Mouse (Mus musculus) intestine, embryonic 14.5 days (tissue): ENCODE measurements around the gene Gm20662. TPM values are rescaled to one million over a fixed set of nuclear protein-coding genes. Genes with fewer than 3 reads are reported as not detected.

Source experiments
- ATAC-seq: fragments of 200-750 bp; cut with Nextera tagmentation; replicated peaks from 2 replicates; pipeline ENCODE4 v1.8.0; 2017; ENCODE audit warnings: low read depth, moderate number of reproducible peaks, moderate TSS enrichment, moderate library complexity; ENCODE audit not compliant: low FRiP score, low TSS enrichment
- DNase-seq: peaks from one replicate; pipeline ENCODE4 v3.0.0-alpha.2; 2018; ENCODE audit warnings: low spot score
- H3K27ac ChIP-seq: fragments of 300-500 bp; sonication (generic); 2 replicates; pipeline ENCODE4 v1.5.1; 2014; ENCODE audit warnings: low read depth, mild to moderate bottlenecking, control low read depth
- H3K27me3 ChIP-seq: fragments of 300-500 bp; sonication (generic); replicated peaks from 2 replicates; pipeline ENCODE4 v1.6.1; 2014; ENCODE audit warnings: low read length, control low read depth; ENCODE audit not compliant: control insufficient read depth, insufficient read depth
- H3K36me3 ChIP-seq: fragments of 300-500 bp; sonication (generic); 2 replicates; pipeline ENCODE4 v1.6.1; 2014; ENCODE audit warnings: low read length, control low read depth; ENCODE audit not compliant: control insufficient read depth, insufficient read depth
- H3K4me1 ChIP-seq: fragments of 300-500 bp; sonication (generic); replicated peaks from 2 replicates; pipeline ENCODE4 v1.6.1; 2014; ENCODE audit warnings: low read length, control low read depth, mixed read lengths; ENCODE audit not compliant: control insufficient read depth, insufficient read depth
- H3K4me2 ChIP-seq: fragments of 300-500 bp; sonication (generic); 2 replicates; pipeline ENCODE4 v1.6.1; 2014; ENCODE audit warnings: low read length
- H3K4me3 ChIP-seq: fragments of 300-500 bp; sonication (generic); 2 replicates; pipeline ENCODE4 v1.5.1; 2014; ENCODE audit warnings: low read depth, low read length, control low read depth, mixed read lengths
- H3K9ac ChIP-seq: fragments of 300-500 bp; sonication (generic); 2 replicates; pipeline ENCODE4 v1.6.1; 2014; ENCODE audit warnings: mild to moderate bottlenecking, low read length
- H3K9me3 ChIP-seq: fragments of 300-500 bp; sonication (generic); 2 replicates; pipeline ENCODE4 v1.6.1; 2016; ENCODE audit warnings: low read length, control low read depth; ENCODE audit not compliant: control insufficient read depth
- WGBS: fragments of 180-500 bp; shearing (Covaris S2); extraction: QIAGEN DNeasy Blood & Tissue Kit; methylation state at CpG from one replicate; pipeline ENCODE4 v1.1.7; 2014; 5-methylcytosine and 5-hydroxymethylcytosine counted together
- polyA plus RNA-seq: library from polyadenylated mRNA; unstranded; fragments of >200 nt; fragmentation: Nextera tagmentation; extraction: Ambion mirVana; gene quantifications from 2 replicates; pipeline ENCODE4 v1.2.1, GENCODE M21; 2014

The Gm20662 gene
- polyA plus RNA-seq, result 0.42 and 0.90 TPM in 2 replicates

- ATAC-seq (no peak), DNase-seq (no peak)
- no peak within 1 kb of the TSS for H3K9ac ChIP-seq
- 86% methylated on average over 5 of the region's 5 CpGs for whole genome bisulfite sequencing
- H3K27ac ChIP-seq, result no peak within 1 kb of the TSS
- no peaks in the 10 kb centered on the region for H3K4me1 ChIP-seq
- no peaks in the 10 kb centered on the region for H3K9me3 ChIP-seq
- no peak within 1 kb of the TSS for H3K4me2 ChIP-seq
- no peak within 1 kb of the TSS for H3K4me3 ChIP-seq
- H3K36me3 ChIP-seq, result no peaks in the 10 kb centered on the region
- H3K27me3 ChIP-seq, result no peaks in the 10 kb centered on the region
These were observed at the start of gene Gm20662 for GRCm38 (mm10) chr9:107996049-107996448. Gm20662 (plus strand) TSS chr9:107996349.

- Histone ChIP-seq H3K27me3 (no peaks in the 10 kb centered on the region), H3K4me1 (peaks cover 12% of the 10 kb centered on the region; the same call in 1 of the 2 replicates), H3K4me2 (no peak overlapping the region), H3K4me3 (no peak overlapping the region), H3K9ac (no peak overlapping the region), H3K9me3 (no peaks in the 10 kb centered on the region), H3K27ac (no peak overlapping the region), H3K36me3 (no peaks in the 10 kb centered on the region)
- DNase-seq, result no peak
- WGBS, result 88% methylated on average over 31 of the region's 31 CpGs
- ATAC-seq, result no peak
These were observed 48.6 kb upstream of the Gm20662 start for GRCm38 (mm10) chr9:107947241-107948194.

GRCm38 (mm10) chr9:107949184-107949921, 46.8 kb upstream of the Gm20662 start:
- Histone ChIP-seq H3K27me3 (no peaks in the 10 kb centered on the region), H3K9ac (no peak overlapping the region), H3K4me2 (no peak overlapping the region), H3K4me3 (no peak overlapping the region), H3K4me1 (peaks cover 12% of the 10 kb centered on the region; the same call in 1 of the 2 replicates), H3K36me3 (no peaks in the 10 kb centered on the region), H3K27ac (no peak overlapping the region), H3K9me3 (no peaks in the 10 kb centered on the region)
- ATAC-seq (no peak), DNase-seq (no peak)
- 81% methylated on average over 13 of the region's 13 CpGs for WGBS

GRCm38 (mm10) chr9:107949922-107950235, 46.3 kb upstream of the Gm20662 start, which contains the start of gene Traip:
Traip (plus strand) TSS chr9:107950136.
- no peaks in the 10 kb centered on the region for H3K9me3 ChIP-seq
- peak within 1 kb of the TSS; percentile 56 for H3K9ac ChIP-seq
- peaks cover 12% of the 10 kb centered on the region; the same call in 1 of the 2 replicates for H3K4me1 ChIP-seq
- ATAC-seq (no peak), DNase-seq (no peak)
- peak within 1 kb of the TSS; percentile 61 for H3K27ac ChIP-seq
- 92% methylated on average over 10 of the region's 10 CpGs for WGBS
- H3K4me3 ChIP-seq, result peak within 1 kb of the TSS; percentile 66
- no peaks in the 10 kb centered on the region for H3K36me3 ChIP-seq
- H3K27me3 ChIP-seq, result no peaks in the 10 kb centered on the region
- peak within 1 kb of the TSS; percentile 64 for H3K4me2 ChIP-seq

- Histone ChIP-seq H3K36me3 (no peaks in the 10 kb centered on the region), H3K27me3 (no peaks in the 10 kb centered on the region), H3K4me3 (peak overlapping the region; percentile 66), H3K27ac (peak overlapping the region; percentile 61), H3K9me3 (no peaks in the 10 kb centered on the region), H3K4me2 (peak overlapping the region; percentile 64), H3K4me1 (peaks cover 12% of the 10 kb centered on the region; the same call in 1 of the 2 replicates), H3K9ac (peak overlapping the region; percentile 56)
- 11% methylated on average over 45 of the region's 45 CpGs for WGBS
- DNase-seq (peak; percentile 89), ATAC-seq (peak; percentile 93)
These were observed 45.4 kb upstream of the Gm20662 start for GRCm38 (mm10) chr9:107950460-107951355.

- Histone ChIP-seq H3K27ac (no peak overlapping the region), H3K4me2 (no peak overlapping the region), H3K9ac (no peak overlapping the region), H3K27me3 (no peaks in the 10 kb centered on the region), H3K36me3 (peaks cover 41% of the 10 kb centered on the region), H3K9me3 (no peaks in the 10 kb centered on the region), H3K4me3 (no peak overlapping the region), H3K4me1 (peaks cover 10% of the 10 kb centered on the region; the same call in 1 of the 2 replicates)
- DNase-seq (no peak), ATAC-seq (no peak)
- WGBS, result 78% methylated on average over 6 of the region's 6 CpGs
These were observed 40.4 kb upstream of the Gm20662 start for GRCm38 (mm10) chr9:107955613-107956289.

- no peaks in the 10 kb centered on the region; the same call in 1 of the 2 replicates for H3K4me1 ChIP-seq
- H3K4me3 ChIP-seq, result no peak overlapping the region
- H3K4me2 ChIP-seq, result no peak overlapping the region
- no peaks in the 10 kb centered on the region for H3K27me3 ChIP-seq
- 65% methylated on average over 6 of the region's 6 CpGs for whole genome bisulfite sequencing
- H3K36me3 ChIP-seq, result peaks cover 51% of the 10 kb centered on the region
- H3K27ac ChIP-seq, result no peak overlapping the region
- ATAC-seq, result no peak
- no peak for DNase-seq
- H3K9me3 ChIP-seq, result no peaks in the 10 kb centered on the region
- no peak overlapping the region for H3K9ac ChIP-seq
These were observed 39.0 kb upstream of the Gm20662 start for GRCm38 (mm10) chr9:107957141-107957540.
